Mouse (Mus musculus) ES-E14 (cell line): ENCODE measurements at regions not wholly inside any gene's neighbourhood (a gene's known extent, or its start where the extent isn't known, plus 50 kb on each side); places are given as distances from the start of the nearest gene placed in this dataset.
"Not testable (repeated sequence)": the region's sequence is repeated elsewhere in the genome, so short reads cannot be mapped to it uniquely, and the experiment has no call there.

Experiments
- DNase-seq: peaks from one replicate; pipeline ENCODE4 v3.0.0-alpha.2; 2013; ENCODE audit warnings: low read depth, low spot score
- H3K27ac ChIP-seq: 2 replicates; pipeline ENCODE4 v1.5.1; 2012; ENCODE audit warnings: low read depth, mild to moderate bottlenecking, low read length, moderate library complexity, mixed read lengths; ENCODE audit not compliant: poor library complexity, insufficient read depth, severe bottlenecking
- H3K36me3 ChIP-seq: 2 replicates; pipeline ENCODE4 v1.6.1; 2012; ENCODE audit warnings: mild to moderate bottlenecking, low read length, moderate library complexity, mixed read lengths; ENCODE audit not compliant: control insufficient read depth, poor library complexity, insufficient read depth, severe bottlenecking
- H3K4me1 ChIP-seq, 2 experiments: fragments of 150-350 bp in 1 of 2; sonication (generic) in 1 of 2; 2 replicates each; pipeline ENCODE4 v1.6.1; 2012; ENCODE audit warnings: low read length in 2 of 2, mild to moderate bottlenecking in 1 of 2, mixed read lengths in 1 of 2; ENCODE audit not compliant: control insufficient read depth in 2 of 2, insufficient read depth in 2 of 2, poor library complexity in 1 of 2
- H3K4me3 ChIP-seq, 2 experiments: fragments of 150-350 bp in 1 of 2; sonication (generic) in 1 of 2; 2 replicates each; pipeline ENCODE4 v1.5.1; 2012; ENCODE audit warnings: low read length in 2 of 2, low read depth in 1 of 2, mild to moderate bottlenecking in 1 of 2, mixed read lengths in 1 of 2; ENCODE audit not compliant: insufficient read depth in 1 of 2, poor library complexity in 1 of 2, severe bottlenecking in 1 of 2
- H3K9ac ChIP-seq: 2 replicates; pipeline ENCODE4 v1.6.1; 2012; ENCODE audit warnings: low read depth, mild to moderate bottlenecking, low read length, mixed read lengths; ENCODE audit not compliant: poor library complexity, insufficient read depth, severe bottlenecking
- H3K9me3 ChIP-seq: fragments of 150-350 bp; sonication (generic); 2 replicates; pipeline ENCODE4 v1.6.1; 2012; ENCODE audit warnings: low read depth, mild to moderate bottlenecking, low read length; ENCODE audit not compliant: control insufficient read depth, insufficient read depth
- CHD2 ChIP-seq: IDR thresholded peaks from 2 replicates; pipeline ENCODE4 v1.6.1; 2014; ENCODE audit warnings: mild to moderate bottlenecking, low read depth, low read length, inconsistent platforms
- HCFC1 ChIP-seq: IDR thresholded peaks from 2 replicates; pipeline ENCODE4 v1.6.1; 2012; ENCODE audit warnings: low read length, inconsistent platforms, borderline replicate concordance; ENCODE audit not compliant: insufficient read depth
- MAFK ChIP-seq: IDR thresholded peaks from 2 replicates; pipeline ENCODE4 v1.6.1; 2014; ENCODE audit warnings: mild to moderate bottlenecking, low read depth, low read length, inconsistent platforms; ENCODE audit not compliant: insufficient read depth
- ZC3H11A ChIP-seq: IDR thresholded peaks from 2 replicates; pipeline ENCODE4 v1.6.1; 2012; ENCODE audit warnings: low read depth, mild to moderate bottlenecking, inconsistent platforms, low read length, borderline replicate concordance
- ZNF384 ChIP-seq: IDR thresholded peaks from 2 replicates; pipeline ENCODE4 v1.6.1; 2012; ENCODE audit warnings: low read depth, low read length, inconsistent platforms
- in situ Hi-C, 2 experiments: fragments of 600-800 bp; cut with MboI; formaldehyde crosslinking; loops; one replicate each; pipeline ENCODE4 v1.15.1; 2025; ENCODE audit warnings: low sequenced_read_pairs in 2 of 2, inconsistent platforms in 1 of 2; ENCODE audit not compliant: unreplicated experiment in 2 of 2

- Histone ChIP-seq H3K36me3 (no peaks in the 10 kb centered on the region), H3K9me3 (no peaks in the 10 kb centered on the region), H3K9ac (no peak overlapping the region), H3K4me1 (no peaks in the 10 kb centered on the region), H3K4me3 (no peak overlapping the region), H3K27ac (no peak overlapping the region)
- in situ Hi-C loops, result no loop called here
- DNase-seq, result no peak
- no peak for TF ChIP-seq HCFC1
- no peak for TF ChIP-seq CHD2
- TF ChIP-seq ZNF384, result no peak
- no peak for TF ChIP-seq ZC3H11A
- TF ChIP-seq MAFK, result no peak
These were observed 343.1 kb upstream of the Fign start for GRCm38 (mm10) chr2:64440961-64441360.

- H3K27ac ChIP-seq, H3K9ac ChIP-seq, H3K4me3 ChIP-seq, in situ Hi-C loops, H3K36me3 ChIP-seq, H3K4me1 ChIP-seq, DNase-seq, H3K9me3 ChIP-seq: not testable (repeated sequence)
These were observed 319.3 kb upstream of the Fign start for GRCm38 (mm10) chr2:64417129-64417528.

DNA sequence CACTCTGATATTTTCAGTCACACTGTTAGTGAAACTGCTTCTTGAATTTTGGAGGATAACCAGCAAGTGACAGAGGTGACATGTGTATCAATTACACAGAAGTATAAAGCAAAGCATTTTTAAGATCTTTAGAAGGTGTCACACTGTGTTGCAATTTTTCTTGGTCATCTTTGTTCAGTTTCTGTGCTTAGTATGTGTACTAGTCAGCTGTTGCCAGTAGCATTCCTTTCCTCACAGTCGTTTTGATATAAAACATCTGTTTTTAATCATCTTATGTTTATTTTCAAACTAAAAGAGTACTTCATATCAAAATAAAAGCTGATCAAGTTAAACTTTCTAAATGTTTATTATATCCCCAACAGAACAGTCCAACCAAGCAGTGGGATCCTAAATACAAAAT is 316.0 kb upstream of the Fign start:
- no peak for TF ChIP-seq ZC3H11A
- TF ChIP-seq ZNF384, result no peak
- no peak for TF ChIP-seq MAFK
- no peak for TF ChIP-seq HCFC1
- TF ChIP-seq CHD2, result no peak
- Histone ChIP-seq H3K9me3 (no peaks in the 10 kb centered on the region), H3K9ac (no peak overlapping the region), H3K4me1 (no peaks in the 10 kb centered on the region), H3K4me3 (no peak overlapping the region), H3K36me3 (no peaks in the 10 kb centered on the region), H3K27ac (no peak overlapping the region)
- DNase-seq, result no peak
- in situ Hi-C loops, result no loop called here

DNA sequence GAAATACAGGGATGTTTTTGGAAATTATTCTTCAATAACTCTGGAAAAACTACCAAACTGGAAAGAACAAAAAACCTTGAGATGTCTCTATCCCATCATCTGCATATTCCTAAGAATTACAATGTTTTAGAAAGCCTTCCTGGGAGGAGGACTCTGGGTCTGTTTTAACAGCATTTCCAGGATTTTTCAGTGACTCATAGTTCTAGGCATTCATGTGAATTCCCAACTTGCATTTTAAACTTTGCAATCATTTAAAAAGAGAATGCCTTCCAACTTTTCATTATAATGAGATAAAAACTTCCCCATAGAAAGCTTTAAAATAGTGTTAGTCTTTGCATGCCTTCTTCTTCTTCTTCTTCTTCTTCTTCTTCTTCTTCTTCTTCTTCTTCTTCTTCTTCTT is 315.4 kb upstream of the Fign start:
- no peak overlapping the region for H3K27ac ChIP-seq
- H3K9me3 ChIP-seq, result no peaks in the 10 kb centered on the region
- TF ChIP-seq HCFC1, result no peak
- no peak for TF ChIP-seq MAFK
- no peak overlapping the region for H3K9ac ChIP-seq
- no peak for DNase-seq
- H3K4me1 ChIP-seq, result no peaks in the 10 kb centered on the region
- H3K4me3 ChIP-seq, result no peak overlapping the region
- in situ Hi-C loops, result no loop called here
- no peaks in the 10 kb centered on the region for H3K36me3 ChIP-seq

- H3K9ac ChIP-seq, result no peak overlapping the region
- no peaks in the 10 kb centered on the region for H3K9me3 ChIP-seq
- H3K27ac ChIP-seq, result no peak overlapping the region
- no peak for TF ChIP-seq ZNF384
- TF ChIP-seq MAFK, result peak; percentile 85
- no peak for TF ChIP-seq ZC3H11A
- no peak for TF ChIP-seq CHD2
- TF ChIP-seq HCFC1, result no peak
- H3K4me3 ChIP-seq, result no peak overlapping the region
- in situ Hi-C loops, result no loop called here
- H3K36me3 ChIP-seq, result no peaks in the 10 kb centered on the region
- peaks cover 0 to 2% of the 10 kb centered on the region in 2 experiments; a peak in 1 of 4 replicates for H3K4me1 ChIP-seq
- DNase-seq, result no peak
These were observed 298.1 kb upstream of the Fign start for GRCm38 (mm10) chr2:64395946-64396345.
